Mouse (Mus musculus): ENCODE results near the gene Arhgap21. TPM values are rescaled to one million over a fixed set of nuclear protein-coding genes. Genes with fewer than 3 reads are reported as not detected.

The Arhgap21 gene
- 50.2 and 58.3 TPM in 2 replicates for polyA plus RNA-seq (2012; ENCODE audit: low replicate concordance)

GRCm38 (mm10) chr2:20968441-20969200 lies at the start of gene Arhgap21:
TSS of gene Arhgap21 (minus strand) at chr2:20968881.

Other genes starting within 250 kb of the Arhgap21 start
- not detected in 2 replicates for gene Enkur, start 236.5 kb upstream of the Arhgap21 start, polyA plus RNA-seq (2012; ENCODE audit: low replicate concordance)
- gene Thnsl1, start 236.8 kb upstream of the Arhgap21 start, polyA plus RNA-seq (2012; ENCODE audit: low replicate concordance), result 1.5 TPM in 1 of 2 replicates, not detected in the other